ENCODE assay signal across 8 mouse cellular contexts in genomic region chr5:29734831-29735510, GRCm38 (mm10). TPM values are rescaled to one million over a fixed set of nuclear protein-coding genes. Genes with fewer than 3 reads are reported as not detected.
A peak's percentile ranks its signal among the peaks of the same experiment; 100 is the strongest.
DNase-seq lines count a peak whose midpoint lies in the region; ATAC-seq and TF ChIP-seq lines count a peak whose summit lies in the region.

No protein-coding gene starts in this region.

- no peaks in the 10 kb centered on the region for H3K27me3 ChIP-seq in heart, embryonic 11.5 days (ENCODE audit: control insufficient read depth, insufficient read depth, low read length)
- no peaks in the 10 kb centered on the region for H3K27me3 ChIP-seq in liver, embryonic 12.5 days (replicated peaks)

- H3K4me1 ChIP-seq in heart, embryonic 11.5 days (ENCODE audit: control insufficient read depth, insufficient read depth, low read length): peaks cover 16% of the 10 kb centered on the region
- H3K4me1 ChIP-seq in embryonic fibroblast, embryonic 13.5 days (ENCODE audit: control insufficient read depth, insufficient read depth, low read length): 0 out of 2 replicates have a peak, but pooled peaks cover 2% of the 10 kb centered on the region
- peaks cover 36% of the 10 kb centered on the region for H3K4me1 ChIP-seq in liver, embryonic 12.5 days

- H3K36me3 ChIP-seq in heart, embryonic 11.5 days (ENCODE audit: control insufficient read depth, insufficient read depth, low read length): no peaks in the 10 kb centered on the region
- peaks cover 3% of the 10 kb centered on the region for H3K36me3 ChIP-seq in liver, embryonic 12.5 days

- peak overlapping the region; percentile 91 for H3K9ac ChIP-seq in heart, embryonic 11.5 days (ENCODE audit: low read depth, low read length)
- peak overlapping the region; percentile 88 for H3K9ac ChIP-seq in liver, embryonic 12.5 days

- no peaks in the 10 kb centered on the region for H3K9me3 ChIP-seq in heart, embryonic 11.5 days (replicated peaks; ENCODE audit: control insufficient read depth, low read length)
- no peaks in the 10 kb centered on the region for H3K9me3 ChIP-seq in liver, embryonic 12.5 days (replicated peaks)

- 0 out of 2 replicates have a peak, but pooled peaks have one; percentile 8 for ATAC-seq in heart, embryonic 11.5 days (replicated peaks; ENCODE audit: insufficient number of reproducible peaks, low FRiP score, low TSS enrichment)
- no peak for ATAC-seq in liver, embryonic 12.5 days

- TF ChIP-seq CTCF in embryonic fibroblast, embryonic 13.5 days (IDR thresholded peaks at IDR 0.05; ENCODE audit: borderline replicate concordance, insufficient read depth, low read length): no peak

- peak overlapping the region; percentile 97 for H3K27ac ChIP-seq in heart, embryonic 11.5 days (ENCODE audit: low read depth, low read length)
- H3K27ac ChIP-seq in embryonic fibroblast, embryonic 13.5 days (ENCODE audit: insufficient read depth, low read length): peak overlapping the region; percentile 87
- H3K27ac ChIP-seq in liver, embryonic 12.5 days: peak overlapping the region; percentile 97

- TF ChIP-seq POLR2A in embryonic fibroblast, embryonic 13.5 days (IDR thresholded peaks at IDR 0.05; ENCODE audit: low read depth, low read length): 0 out of 2 replicates have a peak, but pooled peaks have one; percentile 25

- WGBS in heart, embryonic 11.5 days (ENCODE audit: insufficient replicate concordance): 53% methylated on average over 6 of the region's 6 CpGs
- WGBS in liver, embryonic 12.5 days (ENCODE audit: insufficient replicate concordance): 33% methylated on average over 6 of the region's 6 CpGs

- no peak for DNase-seq in heart, adult 8-10 months (ENCODE audit: low spot score)
- peak; percentile 63 for DNase-seq in A20 (ENCODE audit: low read depth, low spot score)
- no peak for DNase-seq in embryo, embryonic 10 days (ENCODE audit: low spot score)
- no peak for DNase-seq in gastrocnemius, adult 18-20 months (ENCODE audit: low spot score)
- no peak for DNase-seq in layer of hippocampus, postnatal 25 days (ENCODE audit: extremely low spot score in 1 of 2, low spot score in 1 of 2)

- H3K4me2 ChIP-seq in heart, embryonic 11.5 days: peak overlapping the region; percentile 87
- H3K4me2 ChIP-seq in liver, embryonic 12.5 days: peak overlapping the region; percentile 77

- H3K4me3 ChIP-seq in heart, embryonic 11.5 days (ENCODE audit: low read depth, low read length): peak overlapping the region; percentile 89
- H3K4me3 ChIP-seq in embryonic fibroblast, embryonic 13.5 days (ENCODE audit: insufficient read depth, low read length): peak overlapping the region; percentile 65
- H3K4me3 ChIP-seq in liver, embryonic 12.5 days: peak overlapping the region; percentile 79

RNA-seq across cellular contexts. Expression of gene Dnajb6, which starts 0.5 kb away (rescaled TPM):
- polyA plus RNA-seq in heart, embryonic 11.5 days (2014; fragmentation: Nextera tagmentation; extraction: Ambion mirVana): 110 and 115 TPM in 2 replicates
- 10 to 100 TPM; 79.5 to 84.4 (median 83.3) TPM for total RNA-seq in heart, adult 8-10 months (2022)
- polyA plus RNA-seq in embryonic fibroblast, embryonic 13.5 days (2011; ENCODE audit: insufficient read length, low read depth, missing spikeins): 111 and 121 TPM in 2 replicates
- polyA plus RNA-seq in liver, embryonic 12.5 days (2016; fragmentation: Nextera tagmentation; extraction: Ambion mirVana): 104 and 112 TPM in 2 replicates
- total RNA-seq in gastrocnemius, adult 18-20 months (2021): 10 to 100 TPM; 76.6 to 88.0 TPM
- 100 to 1,000 TPM; 165 to 170 TPM for total RNA-seq in layer of hippocampus, postnatal 25 days (2021)

RNA-seq across cellular contexts. Expression of gene Gm5129, which starts 0.8 kb away (rescaled TPM):
- polyA plus RNA-seq in heart, embryonic 11.5 days (2014; fragmentation: Nextera tagmentation; extraction: Ambion mirVana): not detected in 2 replicates
- not detected for total RNA-seq in heart, adult 8-10 months (2022)
- polyA plus RNA-seq in embryonic fibroblast, embryonic 13.5 days (2011; ENCODE audit: insufficient read length, low read depth, missing spikeins): not detected in 2 replicates
- not detected in 2 replicates for polyA plus RNA-seq in liver, embryonic 12.5 days (2016; fragmentation: Nextera tagmentation; extraction: Ambion mirVana)
- 1 to 10 TPM in 1 of 2 experiments, not detected in 1; 1.1 TPM for total RNA-seq in gastrocnemius, adult 18-20 months (2021)
- not detected for total RNA-seq in layer of hippocampus, postnatal 25 days (2021)
